Mouse (Mus musculus) small intestine, adult 2 months (tissue): ENCODE results near the gene Coro2b. TPM values are rescaled to one million over a fixed set of nuclear protein-coding genes. Genes with fewer than 3 reads are reported as not detected.

Experiments
- H3K27ac ChIP-seq: fragments of 200-500 bp; 2 replicates; pipeline ENCODE4 v1.5.1; 2012; ENCODE audit warnings: low read depth, low read length, control low read depth, inconsistent platforms; ENCODE audit not compliant: insufficient read depth
- H3K27me3 ChIP-seq: fragments of 200-500 bp; 2 replicates; pipeline ENCODE4 v1.6.1; 2012; ENCODE audit warnings: mild to moderate bottlenecking, moderate library complexity, low read length, inconsistent platforms; ENCODE audit not compliant: control insufficient read depth, insufficient read depth
- H3K36me3 ChIP-seq: fragments of 200-500 bp; 2 replicates; pipeline ENCODE4 v1.6.1; 2012; ENCODE audit warnings: mild to moderate bottlenecking, low read length, control low read depth, inconsistent platforms; ENCODE audit not compliant: control insufficient read depth, insufficient read depth
- H3K4me1 ChIP-seq: fragments of 200-500 bp; 2 replicates; pipeline ENCODE4 v1.6.1; 2012; ENCODE audit warnings: low read length, inconsistent platforms, mixed read lengths; ENCODE audit not compliant: control insufficient read depth, insufficient read depth, insufficient read length
- H3K4me3 ChIP-seq: fragments of 200-500 bp; 2 replicates; pipeline ENCODE4 v1.5.1; 2012; ENCODE audit warnings: low read depth, mild to moderate bottlenecking, control low read depth, inconsistent platforms, low read length, moderate library complexity
- CTCF ChIP-seq: fragments of 200-500 bp; IDR thresholded peaks from 2 replicates; pipeline ENCODE4 v1.5.1; 2012; ENCODE audit warnings: low read depth, mild to moderate bottlenecking, control low read depth, inconsistent platforms, low read length, moderate library complexity, mixed read lengths; ENCODE audit not compliant: insufficient replicate concordance, insufficient read length; ENCODE audit errors: extremely low read depth
- POLR2A ChIP-seq: fragments of 200-500 bp; IDR thresholded peaks from 2 replicates; pipeline ENCODE4 v1.6.1; 2012; ENCODE audit warnings: low read depth, mild to moderate bottlenecking, control low read depth, inconsistent platforms, low read length, moderate library complexity
- WGBS: fragments of 180-500 bp; shearing (Covaris S2); methylation state at CpG from one replicate; pipeline ENCODE4 v1.1.7; 2018; 5-methylcytosine and 5-hydroxymethylcytosine counted together
- polyA plus RNA-seq: library from polyadenylated mRNA; depleted of rRNA; stranded (reverse); fragments of >200 nt; gene quantifications from 2 replicates; pipeline ENCODE4 v1.2.3, GENCODE M21; 2012; rRNA removed

Coro2b gene
- polyA plus RNA-seq, 1 experiment = 2.7 TPM

- TF ChIP-seq CTCF (no peak), POLR2A (no peak)
- Histone ChIP-seq H3K4me3 (no peak overlapping the region), H3K4me1 (peaks cover 24% of the 10 kb centered on the region), H3K27ac (no peak overlapping the region), H3K27me3 (no peaks in the 10 kb centered on the region), H3K36me3 (peaks cover 23% of the 10 kb centered on the region)
- WGBS = 77% methylated on average over 9 of the region's 9 CpGs
Measured at GRCm38 (mm10) chr9:62372556-62373221, 164.2 kb downstream of the Coro2b start.

GRCm38 (mm10) chr9:62371745-62372555, 164.9 kb downstream of the Coro2b start:
- TF ChIP-seq CTCF (no peak), POLR2A (no peak)
- Histone ChIP-seq H3K27me3 (no peaks in the 10 kb centered on the region), H3K4me1 (peaks cover 27% of the 10 kb centered on the region), H3K36me3 (peaks cover 17% of the 10 kb centered on the region), H3K4me3 (no peak overlapping the region), H3K27ac (no peak overlapping the region)
- WGBS = 67% methylated on average over 16 of the region's 16 CpGs

GRCm38 (mm10) chr9:62370648-62371280, 166.1 kb downstream of the Coro2b start:
- TF ChIP-seq POLR2A (no peak), CTCF (no peak)
- no peak overlapping the region for H3K4me3 ChIP-seq
- 75% methylated on average over 6 of the region's 6 CpGs for WGBS
- H3K36me3 ChIP-seq = peaks cover 9% of the 10 kb centered on the region
- peaks cover 27% of the 10 kb centered on the region for H3K4me1 ChIP-seq
- no peaks in the 10 kb centered on the region for H3K27me3 ChIP-seq
- no peak overlapping the region for H3K27ac ChIP-seq

GRCm38 (mm10) chr9:62370186-62370585, 166.7 kb downstream of the Coro2b start:
- Histone ChIP-seq H3K27me3 (no peaks in the 10 kb centered on the region), H3K4me1 (peaks cover 22% of the 10 kb centered on the region), H3K36me3 (peaks cover 8% of the 10 kb centered on the region), H3K4me3 (no peak overlapping the region), H3K27ac (no peak overlapping the region)
- 79% methylated on average over 9 of the region's 9 CpGs for WGBS
- TF ChIP-seq CTCF (no peak), POLR2A (no peak)

Other genes starting within 250 kb of the Coro2b start
- 2.4 and 4.7 TPM in 2 replicates for gene Anp32a, start 195.8 kb downstream of the Coro2b start, polyA plus RNA-seq
- 1.5 and 3.8 TPM in 2 replicates for gene Itga11, start 140.8 kb upstream of the Coro2b start, polyA plus RNA-seq